Mouse (Mus musculus) embryonic facial prominence, embryonic 15.5 days (tissue): ENCODE measurements around the gene BC051019. TPM values are rescaled to one million over a fixed set of nuclear protein-coding genes. Genes with fewer than 3 reads are reported as not detected.

Source experiments
- ATAC-seq: fragments of 200-750 bp; cut with Nextera tagmentation; 2 replicates; pipeline ENCODE4 v1.8.0; 2017; ENCODE audit warnings: low read depth, moderate TSS enrichment; ENCODE audit not compliant: insufficient number of reproducible peaks, low FRiP score, low TSS enrichment
- H3K27ac ChIP-seq: fragments of 300-500 bp; sonication (generic); replicated peaks from 2 replicates; pipeline ENCODE4 v1.5.1; 2015; ENCODE audit warnings: mild to moderate bottlenecking, inconsistent platforms
- H3K27me3 ChIP-seq: fragments of 300-500 bp; sonication (generic); 2 replicates; pipeline ENCODE4 v1.6.1; 2015; ENCODE audit warnings: inconsistent platforms
- H3K36me3 ChIP-seq: fragments of 300-500 bp; sonication (generic); 2 replicates; pipeline ENCODE4 v1.6.1; 2015; ENCODE audit warnings: mild to moderate bottlenecking, inconsistent platforms
- H3K4me1 ChIP-seq: fragments of 300-500 bp; sonication (generic); 2 replicates; pipeline ENCODE4 v1.6.1; 2015; ENCODE audit warnings: inconsistent platforms
- H3K4me2 ChIP-seq: fragments of 300-500 bp; sonication (generic); replicated peaks from 2 replicates; pipeline ENCODE4 v1.6.1; 2015; ENCODE audit warnings: mild to moderate bottlenecking, inconsistent platforms
- H3K4me3 ChIP-seq: fragments of 300-500 bp; sonication (generic); replicated peaks from 2 replicates; pipeline ENCODE4 v1.5.1; 2015; ENCODE audit warnings: mild to moderate bottlenecking, inconsistent platforms
- H3K9ac ChIP-seq: fragments of 300-500 bp; sonication (generic); 2 replicates; pipeline ENCODE4 v1.6.1; 2015; ENCODE audit warnings: inconsistent platforms
- H3K9me3 ChIP-seq: fragments of 300-500 bp; sonication (generic); replicated peaks from 2 replicates; pipeline ENCODE4 v1.6.1; 2016; ENCODE audit warnings: inconsistent platforms
- WGBS: fragments of 180-500 bp; shearing (Covaris S2); methylation state at CpG from one replicate; pipeline ENCODE4 v1.1.7; 2015; 5-methylcytosine and 5-hydroxymethylcytosine counted together
- polyA plus RNA-seq: library from polyadenylated mRNA; unstranded; fragments of >200 nt; fragmentation: Nextera tagmentation; extraction: Ambion mirVana; gene quantifications from 2 replicates; pipeline ENCODE4 v1.2.1, GENCODE M21; 2015

BC051019 gene
- polyA plus RNA-seq, 1 experiment from 2014 or later: 14.7 TPM

DNA sequence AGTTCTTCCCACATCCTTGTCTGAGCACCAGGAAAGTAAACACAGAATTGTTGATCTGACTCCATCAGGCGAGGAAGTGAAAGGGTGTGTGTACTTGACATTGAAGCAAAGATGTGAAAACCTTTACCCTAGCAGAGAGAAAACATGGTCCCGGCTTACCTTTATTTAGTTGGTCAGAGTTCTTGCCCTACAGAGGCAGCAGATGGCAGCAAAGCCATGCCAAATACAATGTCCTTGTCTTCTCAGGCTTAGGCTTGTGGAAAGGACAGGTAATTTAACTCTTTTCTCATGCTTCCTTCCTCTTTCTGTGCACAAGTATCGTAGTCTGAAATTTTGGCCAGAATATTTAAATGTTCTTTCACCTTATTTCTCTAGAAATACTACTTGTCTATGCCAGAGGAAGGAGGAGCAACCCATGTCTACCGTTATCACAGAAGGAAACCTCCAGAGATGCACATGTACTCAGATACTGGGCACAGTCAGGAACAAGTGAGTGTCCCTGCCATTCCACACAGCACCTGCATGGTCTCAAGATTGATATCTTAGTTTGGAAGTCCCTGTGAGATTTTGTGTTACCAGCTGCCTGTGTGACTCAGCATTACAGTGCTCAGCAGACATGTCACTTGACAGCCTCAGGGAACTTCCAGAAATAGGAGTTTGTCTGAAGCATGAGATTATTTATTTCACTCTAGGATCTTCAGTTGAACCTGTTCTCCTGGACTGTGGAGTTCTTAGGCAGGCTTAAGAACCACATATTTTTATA lies 16.4 kb downstream of the BC051019 start:
- 35% methylated on average over 4 of the region's 4 CpGs for WGBS
- ATAC-seq: no peak
- no peak overlapping the region for H3K9ac ChIP-seq

DNA sequence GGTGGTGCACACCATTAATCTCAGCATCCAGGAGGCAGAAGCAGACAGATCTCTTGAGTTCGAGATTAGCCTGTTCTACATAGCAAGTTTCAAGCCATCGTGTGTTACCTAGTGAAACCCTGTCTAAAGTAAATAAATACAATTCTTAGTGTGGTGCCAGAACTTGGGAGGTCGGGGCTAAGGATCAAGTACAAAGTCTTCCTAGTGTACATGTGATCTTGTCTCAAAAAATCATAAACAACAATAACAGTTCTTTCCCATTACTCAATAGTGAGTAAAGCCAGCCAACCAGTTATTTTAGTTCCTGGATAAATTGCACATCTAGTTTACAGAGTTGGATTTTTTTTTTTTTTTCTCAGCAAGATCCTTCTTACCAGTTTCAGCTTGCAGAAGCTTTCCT lies 19.2 kb downstream of the BC051019 start:
- Histone ChIP-seq H3K27me3 (no peaks in the 10 kb centered on the region), H3K9ac (no peak overlapping the region), H3K9me3 (no peaks in the 10 kb centered on the region), H3K4me3 (peak overlapping the region; percentile 60), H3K4me2 (peak overlapping the region; percentile 82), H3K36me3 (no peaks in the 10 kb centered on the region), H3K4me1 (peaks cover 30% of the 10 kb centered on the region), H3K27ac (peak overlapping the region; percentile 80)
- ATAC-seq: no peak
- WGBS: 58% methylated on average over 3 of the region's 3 CpGs

More for the DNA sequence above, 16.4 kb downstream of the BC051019 start:
- H3K36me3 ChIP-seq: peaks cover 25% of the 10 kb centered on the region
- peaks cover 30% of the 10 kb centered on the region for H3K4me1 ChIP-seq
- H3K27ac ChIP-seq: 0 out of 2 replicates have a peak overlapping the region, but pooled peaks have one; percentile 48
- H3K27me3 ChIP-seq: no peaks in the 10 kb centered on the region
- no peak overlapping the region for H3K4me2 ChIP-seq
- no peak overlapping the region for H3K4me3 ChIP-seq
- H3K9me3 ChIP-seq: no peaks in the 10 kb centered on the region

- WGBS: 2% methylated on average over 17 of the region's 17 CpGs
- peak overlapping the region; percentile 42 for H3K9ac ChIP-seq
Observed at GRCm38 (mm10) chr7:109704016-109704377, 19.7 kb downstream of the BC051019 start.

GRCm38 (mm10) chr7:109703190-109704015 lies 20.2 kb downstream of the BC051019 start, which contains the start of the genes St5 and Akip1:
Gene St5 (minus strand): TSS chr7:109703605.
Gene Akip1 (plus strand): TSS chr7:109703690.
- H3K27ac ChIP-seq: peak within 1 kb of the TSS; percentile 80
- ATAC-seq: peak; percentile 93
- H3K27me3 ChIP-seq: no peaks in the 10 kb centered on the region
- peak within 1 kb of the TSS; percentile 82 for H3K4me2 ChIP-seq
- H3K36me3 ChIP-seq: no peaks in the 10 kb centered on the region
- H3K9ac ChIP-seq: peak within 1 kb of the TSS; percentile 44
- H3K9me3 ChIP-seq: no peaks in the 10 kb centered on the region
- H3K4me1 ChIP-seq: peaks cover 24% of the 10 kb centered on the region
- peak within 1 kb of the TSS; percentile 60 for H3K4me3 ChIP-seq
- under 1% methylated on average over 61 of the region's 61 CpGs for WGBS

More at GRCm38 (mm10) chr7:109704016-109704377, 19.7 kb downstream of the BC051019 start:
- H3K4me2 ChIP-seq: peak overlapping the region; percentile 82
- no peaks in the 10 kb centered on the region for H3K27me3 ChIP-seq
- peak overlapping the region; percentile 60 for H3K4me3 ChIP-seq
- H3K36me3 ChIP-seq: no peaks in the 10 kb centered on the region
- H3K4me1 ChIP-seq: peaks cover 28% of the 10 kb centered on the region
- peak; percentile 5; the same call in 1 of the 2 replicates for ATAC-seq
- H3K27ac ChIP-seq: peak overlapping the region; percentile 80
- H3K9me3 ChIP-seq: no peaks in the 10 kb centered on the region

GRCm38 (mm10) chr7:109702721-109703120 lies 20.9 kb downstream of the BC051019 start:
- Histone ChIP-seq H3K9ac (peak overlapping the region; percentile 44; the same call in 1 of the 2 replicates), H3K27me3 (no peaks in the 10 kb centered on the region), H3K36me3 (no peaks in the 10 kb centered on the region), H3K4me1 (peaks cover 21% of the 10 kb centered on the region), H3K27ac (peak overlapping the region; percentile 80; the same call in 1 of the 2 replicates), H3K4me2 (peak overlapping the region; percentile 82), H3K4me3 (peak overlapping the region; percentile 60), H3K9me3 (no peaks in the 10 kb centered on the region)
- WGBS: 39% methylated on average over 4 of the region's 4 CpGs
- no peak for ATAC-seq

GRCm38 (mm10) chr7:109700213-109700612 lies 23.4 kb downstream of the BC051019 start:
- H3K9me3 ChIP-seq: no peaks in the 10 kb centered on the region
- H3K4me1 ChIP-seq: peaks cover 18% of the 10 kb centered on the region
- no peak overlapping the region for H3K4me3 ChIP-seq
- H3K36me3 ChIP-seq: no peaks in the 10 kb centered on the region
- no peak for ATAC-seq
- no peak overlapping the region for H3K27ac ChIP-seq
- H3K4me2 ChIP-seq: no peak overlapping the region
- no peak overlapping the region for H3K9ac ChIP-seq
- H3K27me3 ChIP-seq: no peaks in the 10 kb centered on the region

- no peak overlapping the region for H3K9ac ChIP-seq
- 90% methylated on average over 10 of the region's 10 CpGs for WGBS
- no peaks in the 10 kb centered on the region for H3K27me3 ChIP-seq
- H3K36me3 ChIP-seq: no peaks in the 10 kb centered on the region
- H3K27ac ChIP-seq: no peak overlapping the region
- H3K9me3 ChIP-seq: no peaks in the 10 kb centered on the region
- ATAC-seq: no peak
- 0 out of 2 replicates have a peak, but pooled peaks cover 3% of the 10 kb centered on the region for H3K4me1 ChIP-seq
- H3K4me3 ChIP-seq: no peak overlapping the region
- no peak overlapping the region for H3K4me2 ChIP-seq
Observed at GRCm38 (mm10) chr7:109695339-109695726, 28.3 kb downstream of the BC051019 start.

GRCm38 (mm10) chr7:109694576-109695338 lies 28.9 kb downstream of the BC051019 start:
- WGBS: 86% methylated on average over 13 of the region's 13 CpGs
- Histone ChIP-seq H3K27me3 (no peaks in the 10 kb centered on the region), H3K27ac (no peak overlapping the region), H3K4me2 (no peak overlapping the region), H3K36me3 (no peaks in the 10 kb centered on the region), H3K4me3 (no peak overlapping the region), H3K4me1 (0 out of 2 replicates have a peak, but pooled peaks cover 3% of the 10 kb centered on the region), H3K9ac (no peak overlapping the region), H3K9me3 (no peaks in the 10 kb centered on the region)
- ATAC-seq: no peak

- Histone ChIP-seq H3K4me3 (no peak overlapping the region), H3K9me3 (no peaks in the 10 kb centered on the region), H3K4me1 (0 out of 2 replicates have a peak, but pooled peaks cover 11% of the 10 kb centered on the region), H3K9ac (no peak overlapping the region), H3K4me2 (no peak overlapping the region), H3K36me3 (no peaks in the 10 kb centered on the region), H3K27ac (no peak overlapping the region), H3K27me3 (no peaks in the 10 kb centered on the region)
- no peak for ATAC-seq
- WGBS: 82% methylated on average over 5 of the region's 5 CpGs
Observed at GRCm38 (mm10) chr7:109690961-109691360, 32.7 kb downstream of the BC051019 start.

- Histone ChIP-seq H3K9ac (no peak overlapping the region), H3K4me2 (no peak overlapping the region), H3K9me3 (no peaks in the 10 kb centered on the region), H3K4me3 (no peak overlapping the region), H3K27me3 (no peaks in the 10 kb centered on the region), H3K4me1 (0 out of 2 replicates have a peak, but pooled peaks cover 11% of the 10 kb centered on the region), H3K36me3 (no peaks in the 10 kb centered on the region), H3K27ac (no peak overlapping the region)
- ATAC-seq: no peak
- 80% methylated on average over 3 of the region's 3 CpGs for WGBS
Observed at GRCm38 (mm10) chr7:109690101-109690500, 33.5 kb downstream of the BC051019 start.
